Mouse (Mus musculus): ENCODE data around the gene Gbp3.

Gbp3 gene

GRCm38 (mm10) chr3:142588888-142589287 lies 29.1 kb downstream of the Gbp3 start:
- DNase-seq (ENCODE audit: low spot score): no peak

DNA sequence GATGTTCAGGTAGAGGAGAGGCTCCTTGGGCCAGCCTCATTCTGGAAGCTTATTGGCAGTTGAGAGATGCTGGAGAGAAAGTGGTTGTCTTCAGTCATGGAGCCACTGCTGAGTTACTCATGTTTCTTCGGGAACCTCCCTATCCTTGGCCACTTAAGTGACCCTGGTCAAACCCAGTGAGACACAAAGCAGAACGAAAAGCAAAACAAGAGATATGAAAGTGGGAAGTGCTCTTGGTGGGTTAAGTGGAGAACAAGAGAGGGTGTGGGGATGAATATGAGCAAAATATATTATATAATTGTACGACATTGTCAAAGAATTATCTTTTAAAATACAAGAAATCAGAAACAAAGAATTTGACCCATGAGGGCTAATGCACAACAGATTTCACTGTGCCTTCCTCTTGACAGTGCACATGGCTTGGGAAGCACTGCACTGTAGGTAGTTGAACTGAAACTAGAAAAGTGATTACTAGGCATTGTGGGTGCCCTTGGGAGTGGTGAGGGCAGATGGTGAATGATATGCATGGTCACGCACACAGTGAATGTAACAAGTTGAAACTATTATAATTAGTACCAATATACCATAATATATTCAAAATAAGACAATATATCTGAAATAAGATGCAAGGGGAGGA lies 30.7 kb downstream of the Gbp3 start:
- DNase-seq (ENCODE audit: low spot score): no peak

DNA sequence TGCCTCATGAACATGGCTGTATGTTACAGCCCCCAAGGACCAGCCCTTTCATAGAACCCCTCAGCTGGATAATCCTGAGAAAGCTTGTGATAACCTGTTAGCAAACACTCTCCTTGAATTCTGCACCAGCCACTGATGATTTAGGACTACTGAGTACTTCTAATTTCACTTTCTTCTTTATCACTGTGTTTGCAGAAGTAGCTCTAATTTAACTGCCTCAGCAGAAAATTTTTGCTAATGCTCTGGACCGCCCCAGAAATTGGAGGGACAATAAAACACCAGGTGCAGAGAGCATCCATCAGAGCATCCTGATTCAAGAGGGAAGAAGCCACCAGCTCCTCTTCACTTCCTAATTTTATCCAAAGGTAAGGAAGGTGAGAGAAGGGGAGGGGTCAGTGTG lies 34.7 kb downstream of the Gbp3 start, which contains the start of gene Gbp2b:
TSS of gene Gbp2b (plus strand) at position 301 of the 400 bp plus-strand sequence.
- DNase-seq (ENCODE audit: low spot score): no peak

DNA sequence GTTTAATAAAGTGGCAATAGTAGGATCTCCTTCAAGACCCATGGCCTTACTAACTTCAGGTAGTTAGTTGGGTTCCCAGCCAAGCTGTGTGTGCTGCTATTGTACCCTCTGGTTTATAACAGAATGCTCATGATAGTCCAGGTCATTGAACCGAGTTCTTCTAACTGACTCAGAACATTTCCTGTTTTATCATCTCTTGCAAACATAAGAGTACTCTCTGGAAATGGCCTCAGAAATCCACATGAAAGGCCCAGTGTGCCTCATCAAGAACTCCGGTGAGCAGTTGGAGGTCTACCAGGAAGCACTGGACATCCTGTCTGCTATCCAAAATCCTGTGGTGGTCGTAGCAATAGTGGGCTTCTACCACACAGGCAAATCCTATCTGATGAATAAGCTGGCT lies 38.1 kb downstream of the Gbp3 start:
- DNase-seq (ENCODE audit: low spot score): no peak

- no peak for DNase-seq (ENCODE audit: low spot score)
Observed at GRCm38 (mm10) chr3:142601675-142602074, 41.8 kb downstream of the Gbp3 start.

DNA sequence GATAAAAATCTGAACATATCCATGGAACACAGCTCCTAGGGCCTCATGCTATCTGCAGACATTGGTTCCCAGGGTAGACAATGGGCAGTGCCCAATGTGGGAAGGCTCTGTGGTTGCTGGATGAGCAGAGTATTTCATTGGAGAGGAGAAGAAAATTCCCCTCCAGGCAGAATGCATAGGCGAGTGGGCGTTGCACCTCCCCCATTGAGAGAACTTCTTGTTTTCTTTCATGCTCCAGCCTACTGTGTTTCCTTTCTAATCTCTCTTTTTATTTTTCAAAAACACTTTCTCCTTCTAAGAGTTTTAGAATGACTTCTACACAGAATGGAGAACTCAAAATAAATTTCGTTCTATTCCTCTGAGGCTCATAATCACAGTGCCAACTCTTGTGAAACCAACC lies 58.8 kb downstream of the Gbp3 start:
- no peak for DNase-seq (ENCODE audit: low spot score)

DNA sequence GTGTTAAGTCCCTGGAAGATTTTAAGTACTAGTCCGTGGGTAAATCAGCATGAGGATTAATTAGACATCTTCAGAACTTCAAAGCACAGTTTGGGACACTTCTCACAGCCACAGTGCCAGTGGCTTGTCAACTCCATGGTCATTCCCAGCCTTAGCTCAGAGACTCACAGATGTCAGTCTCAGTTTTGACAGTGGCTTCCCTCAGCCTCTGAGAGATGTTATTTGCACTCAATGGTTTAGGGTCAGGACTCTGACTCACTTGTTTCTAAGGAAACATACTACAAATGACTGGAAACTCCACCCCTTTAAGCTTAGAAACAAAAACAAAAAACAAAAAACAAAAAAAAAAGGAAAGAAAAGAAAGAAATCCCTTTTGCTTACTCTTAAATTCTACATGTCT lies 59.8 kb downstream of the Gbp3 start:
- no peak for DNase-seq (ENCODE audit: low spot score)

DNA sequence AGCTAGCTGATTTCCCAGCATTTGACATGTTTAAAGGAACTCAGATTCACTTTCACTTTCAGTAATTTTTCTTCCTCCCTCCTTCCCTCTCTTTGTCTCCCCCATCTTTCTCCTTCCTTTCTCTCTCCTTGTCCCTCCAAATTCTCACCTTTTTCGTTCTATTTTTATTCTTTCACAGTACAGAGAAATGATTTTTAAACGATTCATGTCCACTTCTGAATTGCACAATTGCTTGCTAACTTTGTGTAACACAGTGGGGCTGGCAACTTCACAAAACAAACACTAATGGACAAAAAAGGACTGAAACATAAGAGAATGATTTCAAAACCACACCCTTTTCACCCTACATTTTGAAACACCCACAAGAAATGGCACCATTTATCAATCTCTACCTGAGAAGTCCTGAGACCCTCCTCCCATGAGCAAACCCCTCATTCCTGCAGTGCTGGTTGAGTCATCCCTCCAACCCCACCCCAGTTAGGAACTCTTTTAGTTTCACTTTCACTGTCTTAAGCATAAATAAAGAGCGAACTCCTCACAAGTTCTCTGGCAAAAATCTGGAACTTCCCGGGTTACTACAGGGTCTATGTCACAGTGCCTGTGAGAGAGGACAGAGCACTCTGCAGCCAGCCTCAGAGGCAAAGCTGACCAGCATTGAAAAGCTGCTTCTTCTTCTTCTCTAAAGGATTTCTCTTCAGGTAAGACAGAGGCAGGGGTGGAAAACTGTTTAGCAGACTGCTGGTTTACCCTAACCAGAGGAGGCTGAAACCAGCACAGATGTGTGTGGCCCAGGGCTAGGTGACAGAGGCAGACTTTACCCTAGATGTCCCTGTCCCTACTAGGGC lies 60.5 kb downstream of the Gbp3 start, which contains the start of gene Gbp2:
TSS of gene Gbp2 (plus strand) at position 492 of the 845 bp plus-strand sequence.
- DNase-seq (ENCODE audit: low spot score): no peak

DNA sequence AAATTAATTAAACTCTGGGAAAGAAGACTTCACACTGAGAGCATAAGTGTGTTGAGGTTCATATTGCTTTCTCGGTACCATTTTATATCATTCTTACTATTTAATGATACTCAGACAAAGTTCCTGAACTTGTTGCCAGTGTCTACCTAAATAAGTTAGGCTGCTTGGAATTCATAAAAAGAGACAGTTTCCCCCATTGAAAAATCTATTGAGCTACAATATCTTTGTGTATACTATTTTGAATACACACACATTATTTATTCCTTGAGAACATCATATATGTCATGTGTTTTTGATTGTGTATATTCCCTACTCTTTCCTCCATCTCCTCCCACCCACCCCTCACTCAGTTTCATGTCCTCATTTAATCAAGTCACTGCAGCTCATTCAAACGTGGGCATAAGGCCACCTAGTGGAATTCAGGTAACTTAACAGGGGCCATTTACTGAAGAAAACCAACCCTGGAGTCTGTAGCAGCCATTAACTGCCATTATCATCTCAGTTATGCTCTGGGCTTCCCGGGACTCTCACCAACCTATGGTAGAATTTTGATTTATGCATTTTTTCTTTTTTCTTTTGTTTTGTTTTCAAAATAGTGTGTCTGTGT lies 61.2 kb downstream of the Gbp3 start:
- no peak for DNase-seq (ENCODE audit: low spot score)
